Mouse (Mus musculus) gastrocnemius, adult 8-10 months (tissue): ENCODE results near the gene Brd4. TPM values are rescaled to one million over a fixed set of nuclear protein-coding genes. Genes with fewer than 3 reads are reported as not detected.

Experiments used
- DNase-seq, 2 experiments: peaks; one replicate each; pipeline ENCODE4 v3.0.0; 2022; ENCODE audit warnings: low spot score in 2 of 2
- total RNA-seq, 4 experiments: library from RNA; stranded (reverse); gene quantifications; 2 replicates each; pipeline ENCODE4 v1.2.4; 2022

Gene Brd4
- 10 to 100 TPM; 38.2 to 40.8 (median 39.0) TPM for total RNA-seq

DNA sequence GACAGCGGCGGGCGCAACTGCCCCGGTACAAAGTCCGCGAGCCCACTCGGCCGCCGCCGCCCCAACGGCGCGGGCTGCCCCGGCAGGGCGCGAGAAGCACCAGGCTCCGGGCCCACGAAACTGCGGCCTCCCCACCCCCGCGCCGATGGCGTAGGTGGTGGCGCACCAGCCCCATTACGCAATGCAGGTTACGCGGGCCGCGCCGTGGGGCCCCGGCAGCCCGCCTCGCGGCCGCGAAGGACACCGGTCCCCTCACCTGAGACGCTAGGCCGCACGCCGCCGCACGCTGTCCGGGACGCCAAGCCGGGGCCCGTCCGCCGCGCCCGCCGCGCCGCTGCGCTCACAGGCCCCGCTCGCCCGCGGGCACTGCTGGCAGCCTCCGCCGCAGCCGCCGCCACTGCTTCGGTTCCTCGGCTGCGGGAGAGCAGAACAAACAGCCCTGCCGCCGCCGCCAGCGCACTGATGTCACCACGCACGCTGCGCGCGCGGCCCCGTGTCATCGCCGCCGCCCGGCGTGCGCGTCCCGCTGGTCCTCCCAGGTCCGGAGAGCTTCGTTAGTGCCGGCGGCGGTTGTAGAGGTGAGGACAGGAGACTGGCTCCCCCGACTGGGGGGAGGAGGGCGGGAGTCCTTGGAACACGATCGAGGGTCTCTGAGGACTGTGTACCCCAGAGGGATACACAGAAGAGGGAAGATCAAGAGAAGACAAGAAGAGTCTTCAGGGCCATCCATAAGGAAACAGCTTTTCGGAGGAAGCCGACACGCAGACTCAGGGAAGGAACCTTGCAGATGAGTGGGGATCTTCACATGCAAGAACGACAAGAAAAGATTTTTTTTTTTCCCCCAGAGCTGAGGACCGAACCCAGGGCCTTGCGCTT, at the start of gene Brd4:
Brd4 (minus strand) TSS at position 461 of the 876 bp plus-strand sequence.
- DNase-seq: peak; percentile 84 to 86

DNA sequence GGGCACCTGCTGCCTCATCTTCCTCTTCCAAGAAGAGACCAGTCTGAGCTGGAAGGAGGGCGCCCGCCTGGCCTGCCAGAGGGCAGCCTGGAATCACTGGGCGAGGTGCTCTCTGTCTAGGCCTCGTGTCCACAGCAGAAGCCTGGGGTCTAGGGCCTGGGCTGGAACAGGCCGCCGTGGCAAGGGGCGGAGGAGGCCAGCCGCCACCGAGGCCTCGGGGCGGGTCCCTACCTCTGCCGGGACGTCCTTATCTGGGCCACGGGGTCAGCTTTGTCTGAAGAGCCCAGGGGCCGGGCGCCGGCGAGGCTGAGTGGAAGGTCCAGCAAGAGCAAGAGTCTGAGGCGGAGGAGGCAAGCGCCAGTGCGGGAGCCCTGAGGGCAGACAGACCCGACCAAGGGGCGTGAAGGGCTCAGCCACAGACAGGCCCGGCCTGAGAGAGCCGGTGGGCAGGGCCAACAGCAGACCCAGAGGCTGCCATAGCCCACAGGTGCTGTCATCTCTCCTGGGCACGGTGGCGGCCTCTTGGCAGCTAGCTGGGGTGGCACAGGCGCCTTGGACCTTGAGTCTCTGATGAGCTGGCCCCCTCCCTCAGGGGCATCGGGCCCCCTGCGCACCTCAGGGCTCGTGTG, 49.3 kb upstream of the Brd4 start:
- no peak for DNase-seq

- DNase-seq: no peak
Measured at GRCm38 (mm10) chr17:32327501-32327900, 43.0 kb upstream of the Brd4 start.

DNA sequence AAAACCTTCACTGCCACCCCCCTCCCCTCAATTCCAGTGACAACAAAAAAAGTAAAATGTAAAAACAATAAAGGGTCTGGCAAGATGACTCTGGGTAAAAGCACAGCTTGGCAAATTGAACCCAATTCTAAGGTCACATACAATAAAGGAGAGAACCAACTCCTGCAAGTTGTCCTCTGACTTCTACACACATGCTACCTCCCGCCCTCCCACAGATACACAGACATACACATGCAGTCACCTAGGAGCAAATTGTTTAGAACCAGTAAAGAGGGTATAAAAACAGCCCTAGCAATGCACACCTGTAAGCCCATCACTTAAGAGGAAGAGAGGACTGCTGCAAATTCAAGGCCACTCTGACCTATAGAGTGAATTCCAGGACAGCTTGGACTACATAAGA, 38.3 kb upstream of the Brd4 start:
- DNase-seq: no peak

DNA sequence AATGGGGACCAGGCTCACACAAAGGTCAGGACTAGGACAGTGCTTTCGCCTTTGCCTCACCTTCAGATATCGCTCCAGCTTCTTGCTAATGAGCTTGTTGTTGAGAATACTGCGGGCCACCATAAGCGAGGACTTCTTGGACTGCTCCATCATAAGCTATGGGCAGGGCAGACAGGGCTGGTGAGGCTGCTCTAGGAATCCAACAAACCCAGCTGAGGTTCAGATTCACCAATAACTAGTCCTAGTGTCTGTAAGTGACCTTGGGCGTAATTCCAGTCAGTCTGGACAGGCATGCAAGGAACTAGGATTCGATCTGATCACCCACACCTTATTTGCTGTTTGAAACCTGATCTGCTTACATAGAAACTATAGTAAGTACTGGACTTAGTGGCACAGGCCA, 37.3 kb upstream of the Brd4 start:
- DNase-seq: no peak

GRCm38 (mm10) chr17:32321390-32321734, 36.8 kb upstream of the Brd4 start:
- no peak for DNase-seq

GRCm38 (mm10) chr17:32320597-32321389, 36.3 kb upstream of the Brd4 start, which contains the start of gene Akap8:
Gene Akap8 (minus strand): TSS chr17:32321238.
- peak; percentile 98 for DNase-seq

DNA sequence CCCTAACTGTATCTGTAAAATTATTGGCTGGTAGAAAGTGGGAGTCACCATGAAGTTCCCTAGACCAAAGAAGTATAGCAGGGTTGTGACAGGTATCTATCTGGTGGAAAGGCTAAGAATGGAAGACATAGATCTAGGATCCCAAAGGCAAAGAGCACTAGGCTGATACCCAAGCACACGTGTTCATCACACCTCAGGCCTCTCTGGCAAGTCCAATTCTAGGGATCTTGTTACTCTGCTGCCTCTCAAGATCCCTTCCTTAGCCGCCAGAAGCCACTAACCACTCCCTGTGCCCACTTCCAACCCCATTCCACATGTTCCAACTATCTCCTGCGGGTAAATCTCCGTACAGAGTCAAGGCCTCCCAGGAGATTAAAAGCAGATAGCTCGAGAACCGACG, 35.4 kb upstream of the Brd4 start:
- no peak for DNase-seq

- DNase-seq: no peak
Measured at GRCm38 (mm10) chr17:32317708-32318107, 33.2 kb upstream of the Brd4 start.

DNA sequence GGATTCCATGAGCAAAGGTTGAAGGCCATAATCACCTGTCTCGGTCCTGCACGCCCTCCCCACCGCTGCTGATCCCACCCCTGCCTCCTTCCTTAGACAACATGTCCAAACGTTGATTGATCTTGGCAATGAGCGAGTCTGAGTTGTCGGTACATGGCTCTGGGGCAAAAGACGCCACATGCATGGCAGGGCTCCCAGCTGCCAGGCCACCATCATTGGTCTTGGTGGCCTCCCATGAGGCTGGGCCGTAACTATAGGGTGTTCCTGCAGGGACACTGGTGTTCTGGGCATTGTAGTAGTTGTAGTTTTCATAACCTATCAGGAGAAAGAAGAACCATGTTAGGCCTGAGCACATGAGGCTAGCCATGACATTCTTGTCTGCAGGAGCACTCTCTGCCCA, 32.5 kb upstream of the Brd4 start:
- DNase-seq: no peak

GRCm38 (mm10) chr17:32315560-32315959, 31.0 kb upstream of the Brd4 start:
- DNase-seq: no peak

DNA sequence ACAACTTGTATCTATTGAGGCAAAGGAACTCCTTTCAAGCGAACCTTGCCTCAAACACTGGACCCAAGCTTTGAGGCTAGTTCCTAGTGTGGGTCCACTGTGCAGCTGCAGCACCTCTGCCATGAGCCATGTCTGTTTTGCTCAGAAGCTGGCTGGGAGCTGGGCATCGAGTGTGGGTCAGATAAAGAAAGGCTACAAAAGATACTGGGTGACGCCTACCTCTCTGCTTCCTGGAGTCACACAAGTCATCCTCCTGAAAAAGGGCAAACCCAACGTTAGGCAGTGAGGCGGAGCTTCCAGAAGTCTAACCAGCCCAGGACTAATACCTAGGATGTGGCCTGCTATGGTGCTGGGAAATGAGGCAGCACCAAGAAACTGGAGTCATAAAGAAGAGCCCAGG, 29.4 kb upstream of the Brd4 start:
- no peak for DNase-seq

DNA sequence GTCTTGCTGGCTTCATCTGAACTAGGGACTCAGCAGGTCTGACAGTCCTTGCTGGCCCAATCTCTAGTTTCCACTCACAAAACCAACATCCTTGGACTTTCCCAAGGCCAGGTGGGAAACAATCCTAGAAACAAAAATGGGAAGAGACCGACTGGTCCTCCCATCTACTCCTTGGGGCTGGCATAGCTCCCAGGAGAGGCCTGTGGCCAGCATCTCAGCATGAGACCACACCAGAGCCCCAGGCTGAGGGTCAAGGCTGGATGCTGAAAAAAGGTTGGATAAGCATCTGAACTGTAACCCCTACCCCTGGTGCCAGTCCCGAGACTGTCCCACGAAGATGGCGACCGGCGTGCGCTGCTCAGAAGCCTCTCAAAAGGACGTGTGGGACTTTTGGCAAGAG, 28.3 kb upstream of the Brd4 start:
- DNase-seq: no peak

- DNase-seq: no peak
Measured at GRCm38 (mm10) chr17:32307963-32308362, 23.4 kb upstream of the Brd4 start.

DNA sequence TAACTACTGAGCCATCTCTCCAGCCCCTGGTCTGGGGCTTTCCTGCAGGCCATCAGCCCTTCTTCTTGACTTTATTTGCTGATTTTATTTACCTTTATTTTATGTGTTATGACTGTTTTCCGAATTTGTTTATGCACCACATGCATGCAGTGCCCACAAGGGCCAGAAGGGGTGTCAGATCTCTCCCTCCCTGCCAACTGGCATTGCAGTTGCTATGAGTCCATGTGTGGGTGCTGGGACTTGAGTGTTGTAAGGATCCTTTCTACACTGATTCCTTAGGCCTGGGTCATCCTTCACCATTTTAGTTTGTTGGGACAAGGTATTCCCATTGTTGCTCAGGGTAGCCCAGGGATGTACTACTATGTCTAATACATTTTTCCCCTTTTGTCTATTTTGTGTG, 13.6 kb upstream of the Brd4 start:
- no peak for DNase-seq

DNA sequence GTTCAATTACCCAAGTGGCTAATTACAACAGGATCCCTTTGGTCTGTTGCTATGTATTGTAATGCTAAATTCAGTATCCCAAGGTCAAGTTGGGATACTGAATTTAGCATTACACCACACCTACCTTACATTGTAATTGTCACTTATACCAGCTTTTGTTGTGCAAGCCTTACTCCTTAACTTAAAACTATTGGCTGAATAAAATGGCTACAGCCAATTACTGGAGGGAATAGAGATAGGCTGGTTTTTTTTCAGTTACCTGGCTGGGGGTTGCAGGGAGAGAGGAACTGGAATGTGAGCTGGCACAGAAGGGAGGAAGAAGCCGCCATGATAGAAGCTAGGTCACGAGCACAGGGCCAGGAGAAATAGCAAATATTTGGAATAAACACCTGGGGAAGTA, 11.4 kb upstream of the Brd4 start:
- no peak for DNase-seq

- no peak for DNase-seq
Measured at GRCm38 (mm10) chr17:32295160-32295559, 10.6 kb upstream of the Brd4 start.

DNA sequence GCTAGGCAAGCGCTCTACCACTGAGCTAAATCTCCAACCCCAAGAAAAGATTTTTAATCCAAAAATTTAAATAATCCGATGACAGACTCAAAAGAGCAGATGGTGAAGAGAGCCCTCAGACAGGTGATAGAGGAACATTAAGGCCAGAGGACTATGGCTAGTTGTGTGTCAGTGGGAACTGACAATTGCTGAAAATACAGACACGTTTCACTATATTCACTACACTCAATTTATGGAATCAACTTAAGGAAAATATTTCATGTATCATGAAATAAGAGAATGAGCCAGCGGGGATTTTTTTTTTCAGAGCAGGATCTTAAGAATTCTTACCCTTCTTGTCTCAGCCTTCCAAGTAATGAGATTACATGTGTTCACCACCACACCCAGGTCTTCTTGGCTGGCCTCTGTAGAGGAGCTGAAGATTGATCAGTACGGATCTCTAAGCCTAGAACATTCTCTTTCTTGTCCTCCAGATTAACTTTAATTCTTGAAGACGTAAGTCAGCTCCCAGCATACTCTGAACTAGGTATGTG, 682 bp upstream of the Brd4 start:
- DNase-seq: no peak

DNA sequence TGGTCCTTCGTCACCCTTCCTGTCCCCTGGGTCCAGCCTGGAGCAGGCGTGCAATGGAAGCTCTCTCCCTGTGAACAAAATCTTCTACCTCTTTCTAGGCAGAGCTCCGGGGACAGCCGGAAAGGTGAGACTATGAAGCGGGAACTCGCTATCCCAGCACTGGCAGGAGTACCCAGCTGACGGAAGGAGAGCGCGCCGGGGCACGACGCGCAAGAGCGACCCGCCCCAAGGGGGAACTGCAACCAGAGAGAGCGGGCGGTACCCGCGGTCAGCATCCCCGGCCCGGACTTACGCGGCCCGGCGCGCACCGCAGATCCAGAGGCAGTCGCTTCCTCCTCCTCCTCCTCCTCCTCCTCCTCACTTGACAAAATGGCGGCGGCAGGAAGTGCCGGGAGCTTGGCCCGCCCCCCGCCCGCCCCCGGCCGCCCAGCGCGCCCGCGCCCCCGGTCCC, 726 bp downstream of the Brd4 start:
- peak; percentile 8 to 17 for DNase-seq

DNA sequence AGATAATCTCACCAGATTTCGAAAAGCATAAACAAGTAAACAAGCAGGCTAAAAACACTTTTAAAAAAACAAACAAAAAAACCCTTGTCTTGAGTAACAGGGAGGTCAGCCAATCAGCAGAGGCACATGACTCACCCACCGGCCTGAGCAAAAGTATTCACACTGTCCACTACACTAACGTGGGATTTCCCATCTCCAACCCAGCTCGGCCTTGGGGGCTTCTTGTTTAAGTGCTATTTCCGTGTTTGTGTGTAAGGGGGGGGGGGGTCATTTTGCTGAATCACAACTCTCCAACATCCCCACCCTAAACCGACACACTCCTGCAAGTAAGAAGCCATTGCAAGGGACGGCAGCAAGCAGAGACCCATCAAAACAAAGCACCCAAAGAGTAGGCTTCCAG, 1.2 kb downstream of the Brd4 start:
- DNase-seq: no peak

GRCm38 (mm10) chr17:32281611-32282310, 2.8 kb downstream of the Brd4 start:
- no peak for DNase-seq
